Mouse (Mus musculus) heart, embryonic 12.5 days (tissue): Measurements from ENCODE around the gene Senp6. TPM values are rescaled to one million over a fixed set of nuclear protein-coding genes. Genes with fewer than 3 reads are reported as not detected.

ENCODE experiments used
- ATAC-seq: fragments of 200-750 bp; cut with Nextera tagmentation; 2 replicates; pipeline ENCODE4 v1.8.0; 2017; ENCODE audit warnings: moderate TSS enrichment, moderate library complexity; ENCODE audit not compliant: insufficient number of reproducible peaks, low FRiP score
- H3K27ac ChIP-seq: fragments of 300-500 bp; sonication (generic); 2 replicates; pipeline ENCODE4 v1.5.1; 2016; ENCODE audit warnings: mild to moderate bottlenecking, moderate library complexity; ENCODE audit not compliant: poor library complexity, severe bottlenecking
- H3K27me3 ChIP-seq: fragments of 300-500 bp; sonication (generic); replicated peaks from 2 replicates; pipeline ENCODE4 v1.6.1; 2016; ENCODE audit warnings: mild to moderate bottlenecking, moderate library complexity
- H3K36me3 ChIP-seq: fragments of 300-500 bp; sonication (generic); 2 replicates; pipeline ENCODE4 v1.6.1; 2016; ENCODE audit warnings: mild to moderate bottlenecking, moderate library complexity
- H3K4me1 ChIP-seq: fragments of 300-500 bp; sonication (generic); replicated peaks from 2 replicates; pipeline ENCODE4 v1.6.1; 2016; ENCODE audit warnings: mild to moderate bottlenecking
- H3K4me2 ChIP-seq: fragments of 300-500 bp; sonication (generic); 2 replicates; pipeline ENCODE4 v1.6.1; 2016; ENCODE audit warnings: mild to moderate bottlenecking, moderate library complexity
- H3K4me3 ChIP-seq: fragments of 300-500 bp; sonication (generic); 2 replicates; pipeline ENCODE4 v1.5.1; 2016; ENCODE audit warnings: mild to moderate bottlenecking
- H3K9ac ChIP-seq: fragments of 300-500 bp; sonication (generic); 2 replicates; pipeline ENCODE4 v1.6.1; 2016; ENCODE audit warnings: mild to moderate bottlenecking, moderate library complexity
- H3K9me3 ChIP-seq: fragments of 300-500 bp; sonication (generic); replicated peaks from 2 replicates; pipeline ENCODE4 v1.6.1; 2016; ENCODE audit warnings: mild to moderate bottlenecking, moderate library complexity
- WGBS: fragments of 180-500 bp; shearing (Covaris S2); methylation state at CpG from one replicate; pipeline ENCODE4 v1.1.7; 2016; 5-methylcytosine and 5-hydroxymethylcytosine counted together
- polyA plus RNA-seq: library from polyadenylated mRNA; unstranded; fragments of >200 nt; fragmentation: Nextera tagmentation; extraction: Ambion mirVana; gene quantifications from 2 replicates; pipeline ENCODE4 v1.2.1, GENCODE M21; 2016

The Senp6 gene
- polyA plus RNA-seq, 1 experiment from 2014 or later, result 46.5 TPM

- Histone ChIP-seq H3K27me3 (no peaks in the 10 kb centered on the region), H3K4me2 (no peak overlapping the region), H3K9me3 (no peaks in the 10 kb centered on the region), H3K9ac (no peak overlapping the region), H3K4me1 (peaks cover 39% of the 10 kb centered on the region), H3K27ac (no peak overlapping the region), H3K4me3 (no peak overlapping the region), H3K36me3 (no peaks in the 10 kb centered on the region)
- ATAC-seq, result no peak
- WGBS, result 68% methylated on average over 6 of the region's 6 CpGs
Observed at GRCm38 (mm10) chr9:80191240-80191639, 124.5 kb downstream of the Senp6 start.

- Histone ChIP-seq H3K4me1 (peaks cover 46% of the 10 kb centered on the region), H3K9me3 (no peaks in the 10 kb centered on the region), H3K4me2 (peak overlapping the region; percentile 26; the same call in 1 of the 2 replicates), H3K9ac (0 out of 2 replicates have a peak overlapping the region, but pooled peaks have one; percentile 7), H3K27ac (no peak overlapping the region), H3K27me3 (no peaks in the 10 kb centered on the region), H3K4me3 (no peak overlapping the region), H3K36me3 (no peaks in the 10 kb centered on the region)
- no peak for ATAC-seq
- WGBS, result 56% methylated on average over 10 of the region's 10 CpGs
Observed at GRCm38 (mm10) chr9:80192324-80192723, 125.6 kb downstream of the Senp6 start.

GRCm38 (mm10) chr9:80194446-80194845 lies 127.7 kb downstream of the Senp6 start:
- Histone ChIP-seq H3K4me2 (no peak overlapping the region), H3K27me3 (no peaks in the 10 kb centered on the region), H3K27ac (no peak overlapping the region), H3K4me3 (no peak overlapping the region), H3K4me1 (peaks cover 46% of the 10 kb centered on the region), H3K9ac (no peak overlapping the region; the same call in 1 of the 2 replicates), H3K9me3 (no peaks in the 10 kb centered on the region), H3K36me3 (no peaks in the 10 kb centered on the region)
- WGBS, result 56% methylated on average over 6 of the region's 6 CpGs
- ATAC-seq, result no peak

Other genes with a start within 250 kb of the Senp6 start
- gene Filip1, start 54.1 kb upstream of the Senp6 start, polyA plus RNA-seq, result 26.5 and 28.0 TPM in 2 replicates
- gene Myo6, start 98.1 kb downstream of the Senp6 start, polyA plus RNA-seq, result 14.6 and 14.8 TPM in 2 replicates